Mouse (Mus musculus): ENCODE results near the gene Cracr2b. TPM values are rescaled to one million over a fixed set of nuclear protein-coding genes. Genes with fewer than 3 reads are reported as not detected.

Gene Cracr2b
- 69.1 and 83.9 TPM in 2 replicates for polyA plus RNA-seq (2012; rRNA removed)

DNA sequence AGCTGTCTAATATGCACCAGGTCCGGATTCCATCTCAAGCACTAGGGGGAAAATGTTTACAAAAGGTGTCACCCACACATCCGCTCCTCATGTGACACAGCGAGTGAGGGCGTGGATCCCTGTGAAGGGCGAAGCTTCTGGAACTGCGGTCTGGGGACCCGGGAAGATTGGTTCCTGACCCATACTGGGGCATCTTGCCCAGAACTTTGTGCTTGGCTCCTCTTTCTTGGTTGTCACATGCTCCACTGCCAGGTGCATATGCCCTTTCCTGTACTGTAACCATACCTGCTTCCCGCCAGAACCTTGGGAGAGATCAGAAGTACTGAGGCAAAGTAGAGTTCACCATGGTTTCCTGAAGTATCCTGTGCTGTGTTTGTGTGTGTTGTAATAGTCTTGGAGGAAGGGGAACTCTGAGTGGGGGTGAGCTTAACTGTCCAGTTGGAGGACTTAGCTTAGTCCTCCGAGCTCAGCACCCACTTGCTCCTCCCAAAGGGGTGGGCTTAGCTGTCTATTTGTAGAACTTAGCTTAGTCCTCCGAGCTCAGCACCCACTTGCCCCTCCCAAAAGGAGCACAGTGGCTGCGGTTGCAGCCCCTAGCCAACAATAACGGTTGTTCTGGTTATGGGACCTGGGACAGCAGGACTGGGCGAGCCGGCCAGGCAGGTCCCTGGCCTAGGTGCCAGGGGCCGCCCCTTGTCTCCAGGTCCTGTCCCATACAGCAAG is at the start of gene Cracr2b:
Gene Cracr2b, plus strand, starts transcription at position 704 of the 723 bp plus-strand sequence.

DNA sequence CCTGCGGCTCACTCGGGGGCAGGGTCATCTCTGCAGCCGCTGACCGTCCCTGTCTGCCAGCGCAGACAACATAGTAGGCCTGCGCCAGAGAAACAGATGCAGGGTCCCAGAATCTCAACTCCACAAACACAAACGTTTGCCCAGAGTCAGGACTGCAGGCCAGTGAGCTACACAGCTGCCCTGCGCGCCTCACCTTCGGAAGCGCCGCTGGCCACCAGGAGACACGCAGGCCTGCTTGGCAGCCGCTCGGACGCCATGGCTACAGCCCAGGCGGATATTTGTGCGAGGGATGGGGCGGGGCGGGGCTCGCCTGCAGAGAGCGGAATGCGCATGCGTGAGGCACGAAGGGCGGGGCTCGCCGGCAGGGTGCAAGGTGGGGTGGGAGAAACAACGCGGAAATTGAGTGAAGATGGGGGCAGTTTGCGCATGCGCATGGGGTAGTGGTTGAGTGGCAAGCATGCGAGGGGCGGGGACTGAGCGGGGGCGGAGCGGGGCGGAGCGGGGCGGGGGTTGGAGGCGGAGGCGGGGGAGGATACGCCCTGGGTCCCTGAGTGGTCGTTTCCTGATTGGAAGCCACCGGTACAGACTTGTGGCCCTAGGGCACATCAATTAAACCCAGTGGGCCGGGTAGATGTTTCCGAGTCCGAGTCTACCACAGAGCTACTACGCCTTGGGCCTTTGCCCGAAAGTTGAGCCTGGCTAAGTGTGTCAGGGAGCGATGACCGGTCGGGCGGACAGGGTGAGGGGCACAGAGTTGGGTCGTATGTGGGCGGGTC is 46.9 kb upstream of the Cracr2b start, which contains the start of gene Gatd1:
Gene Gatd1, minus strand, starts transcription at position 328 of the 776 bp plus-strand sequence.

DNA sequence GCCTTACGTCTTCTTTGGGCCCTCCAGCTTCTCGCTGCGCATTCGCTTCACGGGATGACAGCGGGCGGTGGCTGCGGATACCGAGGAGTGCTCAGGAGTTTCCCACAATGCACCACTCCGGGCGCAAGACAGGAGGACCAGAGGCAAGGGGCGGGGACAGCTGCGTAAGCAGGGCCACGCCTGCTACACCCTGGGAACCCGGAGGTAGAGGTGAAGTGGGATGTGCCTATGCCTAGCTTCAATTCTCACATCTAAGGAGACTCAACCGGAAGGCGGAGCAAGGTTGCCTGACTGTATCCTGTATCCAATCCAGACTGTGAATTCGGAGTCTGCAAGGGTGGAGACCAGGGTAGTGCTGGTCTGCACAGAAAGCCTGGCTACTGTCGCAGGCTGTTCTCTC is 31.6 kb upstream of the Cracr2b start, which contains the start of gene Cend1:
Gene Cend1, minus strand, starts transcription at position 182 of the 400 bp plus-strand sequence.

DNA sequence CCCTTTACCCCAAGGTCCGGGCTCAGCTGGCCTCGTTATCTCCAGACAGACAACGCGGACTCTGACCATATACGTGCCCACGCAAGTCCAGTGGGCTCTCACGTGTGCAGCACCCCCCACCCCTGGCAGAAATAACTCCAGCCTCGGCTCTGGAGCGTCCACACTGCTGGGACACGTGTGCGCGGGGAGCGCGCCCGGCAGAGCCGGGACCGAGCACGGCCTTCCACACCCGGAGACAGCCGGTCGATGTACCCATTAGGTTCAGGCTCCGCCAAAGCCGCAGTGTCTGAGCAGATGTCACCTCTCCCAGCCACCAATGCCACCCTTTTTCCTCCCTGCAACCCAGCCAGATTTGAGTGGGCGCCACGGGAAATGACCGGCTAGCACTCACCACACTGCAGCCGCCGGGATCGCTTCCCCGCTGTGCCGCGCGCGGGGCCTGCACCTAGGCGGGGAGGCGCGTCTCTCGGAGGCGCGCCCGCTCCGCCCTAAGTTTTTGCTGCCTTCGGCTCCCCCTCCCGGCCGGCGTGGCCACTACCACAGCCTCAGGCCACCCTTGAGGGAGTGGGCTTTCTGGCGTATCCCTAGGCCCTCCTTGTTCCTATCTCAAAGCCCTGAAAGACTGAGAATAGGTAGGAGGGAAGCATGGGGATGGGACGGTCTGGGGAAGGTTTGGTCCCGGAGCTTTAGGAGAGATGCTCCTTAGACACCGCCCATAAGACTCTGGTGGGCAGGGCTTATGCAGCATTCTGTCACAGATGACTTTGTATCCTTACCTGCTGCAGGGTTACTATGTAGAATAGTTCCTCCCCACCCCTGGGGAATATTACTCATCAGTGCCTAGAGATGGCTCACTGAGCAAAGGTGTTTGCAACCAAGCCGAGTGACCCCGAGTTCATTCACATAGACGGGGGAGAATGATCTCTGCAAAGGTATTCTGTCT is 23.4 kb upstream of the Cracr2b start, which contains the start of gene Slc25a22:
Gene Slc25a22, minus strand, starts transcription at position 715 of the 943 bp plus-strand sequence.

DNA sequence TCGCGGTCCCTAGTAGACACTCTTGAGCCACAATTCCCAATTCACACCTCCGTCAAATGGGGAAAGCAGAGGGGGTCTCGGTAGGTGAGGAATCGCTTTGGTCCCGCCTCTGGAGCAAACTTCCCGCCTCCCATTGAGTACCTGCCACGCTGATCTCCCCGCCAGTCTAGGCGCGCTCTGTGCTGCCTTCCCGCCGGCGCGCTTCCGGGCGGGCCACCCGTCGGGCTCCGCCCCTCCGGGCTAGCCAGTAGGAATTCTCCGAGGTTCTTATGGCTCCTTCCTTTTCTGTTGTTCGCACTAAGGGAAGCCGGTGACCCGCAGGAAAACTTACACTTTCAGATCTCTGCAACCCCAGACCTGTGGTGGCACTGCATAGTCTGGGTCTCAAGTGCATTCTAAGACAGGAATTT is 17.1 kb upstream of the Cracr2b start, which contains the start of gene Pidd1:
Gene Pidd1, minus strand, starts transcription at position 198 of the 410 bp plus-strand sequence.

DNA sequence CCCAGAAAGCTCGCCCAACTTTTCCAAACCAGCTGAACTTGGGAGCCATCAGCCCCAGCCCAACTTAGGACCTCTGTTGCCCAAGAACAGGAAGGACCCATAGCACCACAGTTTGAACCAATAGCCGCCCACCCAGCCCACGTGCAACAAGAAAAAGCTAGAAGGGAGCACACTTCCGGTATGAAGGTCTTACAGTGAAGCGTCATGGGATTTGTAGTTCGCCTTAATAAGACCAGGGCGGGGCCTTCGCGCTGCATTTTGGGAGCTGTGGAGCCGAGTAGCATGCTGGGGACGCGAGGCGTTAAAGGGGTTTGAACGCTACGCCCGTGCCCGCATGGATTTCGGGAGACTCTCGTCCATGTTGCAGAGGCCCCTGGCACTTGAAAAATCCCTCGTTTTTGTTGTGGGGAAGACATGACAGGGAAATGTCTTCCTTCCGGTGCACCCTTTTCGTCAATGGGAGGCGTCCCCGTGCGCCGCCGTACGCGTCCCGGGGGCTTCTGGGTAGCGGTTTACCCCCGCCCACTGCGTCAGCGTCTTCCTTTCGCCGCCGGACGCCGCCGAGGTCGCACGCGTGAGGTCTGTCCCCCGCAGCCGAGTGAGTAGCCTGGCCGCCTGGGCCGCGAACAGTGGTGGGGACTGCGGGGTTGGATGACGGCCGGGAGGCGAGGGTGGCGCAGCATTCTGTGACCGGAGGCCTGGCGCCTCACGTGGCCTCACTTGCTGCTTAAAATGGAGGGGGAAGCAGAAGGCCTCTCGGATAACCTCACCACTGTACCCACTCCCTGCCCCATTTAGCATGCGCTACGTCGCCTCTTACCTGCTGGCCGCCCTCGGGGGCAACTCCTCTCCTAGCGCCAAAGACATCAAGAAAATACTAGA is 13.5 kb upstream of the Cracr2b start, which contains the start of gene Rplp2:
Gene Rplp2, plus strand, starts transcription at position 261 of the 882 bp plus-strand sequence.

DNA sequence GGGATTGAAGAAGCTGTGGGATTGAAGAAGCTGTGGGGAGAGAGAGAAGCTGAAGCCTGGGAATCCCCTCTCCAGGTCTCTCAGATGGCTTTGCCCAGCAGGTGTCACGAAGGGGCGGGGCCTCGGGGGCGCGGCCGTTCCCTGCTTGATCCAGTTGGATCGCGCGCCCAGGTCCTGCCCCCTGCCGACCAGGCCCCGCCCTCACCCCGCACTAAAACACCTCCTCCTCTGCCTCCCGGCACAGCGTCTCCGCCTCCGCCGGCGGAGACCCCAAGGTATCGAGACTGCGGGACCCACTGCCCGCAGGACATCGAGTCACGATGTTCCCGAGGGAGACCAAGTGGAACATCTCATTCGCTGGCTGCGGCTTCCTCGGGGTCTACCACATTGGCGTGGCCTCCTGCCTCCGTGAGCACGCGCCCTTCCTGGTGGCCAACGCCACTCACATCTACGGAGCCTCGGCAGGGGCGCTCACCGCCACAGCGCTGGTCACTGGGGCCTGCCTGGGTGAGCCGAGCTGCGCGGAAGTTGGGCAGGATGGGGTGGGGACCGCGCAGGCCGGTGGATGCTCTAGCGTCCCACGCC is 5.8 kb upstream of the Cracr2b start, which contains the start of gene Pnpla2:
Gene Pnpla2, plus strand, starts transcription at position 232 of the 585 bp plus-strand sequence.

DNA sequence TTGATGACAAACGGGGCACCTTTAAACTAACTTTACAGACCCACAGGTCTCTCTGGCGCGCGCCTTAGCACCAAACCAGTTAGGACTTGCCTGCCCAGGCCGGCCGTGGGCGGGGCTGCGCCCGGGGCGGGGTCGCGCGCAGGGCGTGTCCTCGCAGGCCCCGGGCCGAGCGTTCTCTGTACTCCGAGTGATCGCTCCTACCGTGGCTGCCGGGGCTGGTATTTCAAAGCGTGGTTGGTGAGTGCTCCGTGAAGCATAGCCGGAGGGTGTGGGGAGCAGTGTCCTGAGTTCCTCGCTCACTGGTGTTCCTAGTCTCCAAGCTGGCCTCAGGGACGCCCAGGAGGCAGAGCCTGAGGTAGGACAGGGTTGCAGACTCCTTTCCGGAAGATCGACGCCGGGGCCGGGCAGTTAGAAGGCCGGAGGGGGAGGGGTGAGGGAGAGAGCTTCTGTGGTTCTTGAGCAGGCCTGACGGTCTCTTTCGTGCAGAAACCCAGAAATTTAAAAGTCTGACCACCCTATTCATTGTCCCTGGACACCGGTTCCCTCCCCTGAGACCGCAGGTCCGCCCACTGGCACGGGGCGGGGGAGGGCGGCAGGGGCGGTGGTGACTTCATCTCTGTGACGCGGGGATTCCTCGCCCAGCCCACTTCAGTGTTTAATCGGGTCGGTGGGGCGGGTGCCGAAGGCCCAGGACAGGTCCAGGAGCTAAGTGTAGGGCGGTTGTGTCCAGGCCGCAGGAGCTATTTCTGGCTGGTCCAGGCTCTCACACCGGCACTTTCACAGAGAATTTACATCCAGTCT is 6.5 kb downstream of the Cracr2b start, which contains the start of gene Cd151:
Gene Cd151, plus strand, starts transcription at position 163 of the 801 bp plus-strand sequence.

DNA sequence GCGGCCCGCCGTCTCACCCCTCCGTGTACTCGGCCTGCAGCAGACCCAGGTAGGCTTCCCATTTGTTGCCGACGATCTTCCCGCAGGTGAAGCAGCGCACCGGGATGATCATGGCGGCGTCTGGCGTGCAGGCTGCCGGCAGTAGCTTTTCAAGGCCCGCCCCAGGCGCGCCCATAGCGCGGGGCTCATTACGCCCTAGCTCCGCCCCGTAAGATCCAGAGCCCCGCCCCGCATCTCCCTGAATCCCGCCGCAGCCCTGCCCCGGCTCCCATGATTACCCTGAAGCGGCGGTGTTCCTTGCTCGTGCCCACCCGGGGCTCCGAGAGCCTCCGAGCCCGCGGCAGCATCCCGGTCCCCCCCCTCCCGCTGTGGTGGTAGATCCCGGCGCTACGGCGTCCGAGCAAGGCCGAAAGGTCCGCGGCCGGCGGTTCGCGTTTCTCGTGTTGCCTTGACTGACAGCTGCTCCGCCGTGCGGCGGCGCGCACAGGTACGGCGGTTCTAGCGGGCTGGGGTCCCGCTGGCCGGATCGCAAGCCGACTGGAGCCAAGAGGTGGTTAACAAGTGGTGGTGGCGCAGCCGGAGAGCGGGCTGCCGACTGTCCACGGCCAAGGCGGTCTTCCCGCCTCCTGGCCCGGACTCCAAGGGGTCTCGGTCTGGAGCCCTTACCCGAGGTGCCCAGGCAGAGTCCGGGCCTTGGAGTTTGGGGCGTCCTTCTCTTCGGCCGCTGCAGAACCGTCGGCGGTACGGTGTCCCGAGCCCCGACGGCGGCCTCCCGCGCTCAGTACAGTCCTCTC is 14.3 kb downstream of the Cracr2b start, which contains the start of the genes Polr2l and Tspan4:
Gene Polr2l, minus strand, starts transcription at position 122 of the 794 bp plus-strand sequence.
Gene Tspan4, plus strand, starts transcription at position 230 of the 794 bp plus-strand sequence.

Other genes with a start within 250 kb of the Cracr2b start
- 3.1 and 4.9 TPM in 2 replicates for gene Lmntd2, start 247.0 kb upstream of the Cracr2b start, polyA plus RNA-seq (2012; rRNA removed)
- 46.2 and 50.8 TPM in 2 replicates for gene Rassf7, start 245.2 kb upstream of the Cracr2b start, polyA plus RNA-seq (2012; rRNA removed)
- 22.2 and 24.8 TPM in 2 replicates for gene Phrf1, start 232.3 kb upstream of the Cracr2b start, polyA plus RNA-seq (2012; rRNA removed)
- gene Irf7, start 194.6 kb upstream of the Cracr2b start, polyA plus RNA-seq (2012; rRNA removed): 57.8 and 77.3 TPM in 2 replicates
- gene Cdhr5, start 184.3 kb upstream of the Cracr2b start, polyA plus RNA-seq (2012; rRNA removed): 1.2 and 1.6 TPM in 2 replicates
- 15.3 and 19.9 TPM in 2 replicates for gene Sct, start 182.0 kb upstream of the Cracr2b start, polyA plus RNA-seq (2012; rRNA removed)
- 22.0 and 22.8 TPM in 2 replicates for gene Drd4, start 169.1 kb upstream of the Cracr2b start, polyA plus RNA-seq (2012; rRNA removed)
- gene Deaf1, start 133.4 kb upstream of the Cracr2b start, polyA plus RNA-seq (2012; rRNA removed): 26.5 and 30.5 TPM in 2 replicates
- gene Tmem80, start 133.4 kb upstream of the Cracr2b start, polyA plus RNA-seq (2012; rRNA removed): 39.0 and 45.8 TPM in 2 replicates
- 20.8 and 24.1 TPM in 2 replicates for gene Eps8l2, start 122.2 kb upstream of the Cracr2b start, polyA plus RNA-seq (2012; rRNA removed)
- gene Taldo1, start 68.9 kb upstream of the Cracr2b start, polyA plus RNA-seq (2012; rRNA removed): 165 and 186 TPM in 2 replicates
- gene Gatd1, start 47.0 kb upstream of the Cracr2b start, polyA plus RNA-seq (2012; rRNA removed): 109 and 117 TPM in 2 replicates
- 0.26 and 0.55 TPM in 2 replicates for gene Cend1, start 31.6 kb upstream of the Cracr2b start, polyA plus RNA-seq (2012; rRNA removed)
- gene Slc25a22, start 23.2 kb upstream of the Cracr2b start, polyA plus RNA-seq (2012; rRNA removed): 105 and 114 TPM in 2 replicates
- gene Pidd1, start 17.1 kb upstream of the Cracr2b start, polyA plus RNA-seq (2012; rRNA removed): 18.9 and 28.4 TPM in 2 replicates
- gene Rplp2, start 13.7 kb upstream of the Cracr2b start, polyA plus RNA-seq (2012; rRNA removed): 775 and 918 TPM in 2 replicates
- 237 and 253 TPM in 2 replicates for gene Pnpla2, start 5.9 kb upstream of the Cracr2b start, polyA plus RNA-seq (2012; rRNA removed)
- gene Cd151, start 6.3 kb downstream of the Cracr2b start, polyA plus RNA-seq (2012; rRNA removed): 818 and 883 TPM in 2 replicates
- 90.7 and 143 TPM in 2 replicates for gene Polr2l, start 14.0 kb downstream of the Cracr2b start, polyA plus RNA-seq (2012; rRNA removed)
- gene Tspan4, start 14.1 kb downstream of the Cracr2b start, polyA plus RNA-seq (2012; rRNA removed): 331 and 388 TPM in 2 replicates
- 43.5 and 47.7 TPM in 2 replicates for gene Chid1, start 78.8 kb downstream of the Cracr2b start, polyA plus RNA-seq (2012; rRNA removed)
- 38.0 and 45.4 TPM in 2 replicates for gene Ap2a2, start 101.1 kb downstream of the Cracr2b start, polyA plus RNA-seq (2012; rRNA removed)
- 0.06 and 0.20 TPM in 2 replicates for gene Muc6, start 194.2 kb downstream of the Cracr2b start, polyA plus RNA-seq (2012; rRNA removed)
- 0.35 and 1.1 TPM in 2 replicates for gene Muc2, start 229.2 kb downstream of the Cracr2b start, polyA plus RNA-seq (2012; rRNA removed)